Mouse (Mus musculus) B cell, adult 2 months (primary cell): ENCODE data around the gene Mei1.

Experiments used
- DNase-seq, 2 experiments: peaks; one replicate each; pipeline ENCODE4 v3.0.0; 2022

Gene Mei1

DNA sequence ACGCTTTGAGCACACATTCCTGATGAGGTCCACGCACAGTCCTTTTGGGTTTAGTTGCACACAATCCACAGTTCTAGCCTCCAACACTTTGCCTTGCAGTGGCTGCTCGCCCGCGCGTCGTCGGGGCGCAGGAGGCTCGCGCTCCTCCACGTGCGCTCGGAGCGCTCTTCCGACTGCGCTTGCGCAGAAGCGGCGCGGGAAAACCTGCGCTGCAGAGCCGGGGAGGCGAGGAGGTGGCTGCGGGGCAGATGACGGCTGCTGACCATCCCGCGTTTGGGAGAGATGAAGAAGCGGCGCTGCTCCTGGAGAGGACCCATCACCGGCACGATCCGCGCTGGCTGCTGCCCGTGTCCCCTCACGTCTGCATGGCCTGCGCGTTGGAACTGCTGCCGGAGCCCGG, at the start of gene Mei1:
TSS of gene Mei1 (plus strand) at position 99 of the 400 bp plus-strand sequence.
- no peak for DNase-seq

- DNase-seq: no peak
Measured at GRCm38 (mm10) chr15:82022535-82023088, 47.2 kb upstream of the Mei1 start.

- no peak for DNase-seq
Measured at GRCm38 (mm10) chr15:82023965-82024635, 45.7 kb upstream of the Mei1 start.

DNA sequence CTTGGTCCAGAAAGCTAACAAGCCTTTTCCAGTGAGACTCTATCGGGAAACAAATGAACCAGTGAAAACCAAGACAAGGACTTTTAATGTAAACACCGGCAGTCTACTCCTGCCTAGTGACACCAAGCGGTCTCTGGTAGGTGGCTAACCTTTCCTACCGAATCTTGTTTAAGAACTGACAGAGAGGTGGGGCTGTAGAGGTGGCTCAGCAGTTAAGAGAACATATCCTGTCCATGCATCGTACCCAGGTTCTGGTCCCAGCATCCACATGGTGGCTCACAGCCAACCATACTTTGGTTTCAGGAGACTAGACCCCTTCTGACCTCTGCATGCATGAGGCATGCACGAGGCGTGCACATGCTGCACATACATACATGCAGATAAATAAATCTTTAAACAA, 42.5 kb upstream of the Mei1 start:
- no peak for DNase-seq

DNA sequence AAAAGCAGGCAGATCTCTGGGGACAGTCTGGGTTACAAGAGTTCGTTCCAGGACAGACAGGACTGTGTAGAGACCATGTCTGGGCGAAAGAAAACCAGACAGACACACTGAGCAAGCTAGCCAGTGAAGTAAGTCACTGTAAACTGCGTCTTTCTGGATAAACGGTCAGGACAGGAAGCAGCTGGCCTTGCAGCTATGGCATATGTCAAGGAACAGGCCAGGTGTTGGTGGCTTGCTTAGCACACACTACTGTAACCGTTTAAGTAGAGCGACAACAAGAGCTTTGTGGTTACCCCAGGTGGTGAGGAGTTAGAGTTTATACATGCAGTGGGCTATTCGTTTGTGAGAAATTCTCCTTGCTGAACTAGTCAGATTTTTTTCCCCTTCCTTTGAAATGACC, 42.1 kb upstream of the Mei1 start:
- peak in 1 of 2 experiments; percentile 17 for DNase-seq

- no peak for DNase-seq
Measured at GRCm38 (mm10) chr15:82032386-82032785, 37.4 kb upstream of the Mei1 start.

GRCm38 (mm10) chr15:82033762-82034161, 36.0 kb upstream of the Mei1 start, which contains the start of gene Desi1:
TSS of gene Desi1 (minus strand) at chr15:82033862.
- DNase-seq: no peak

- DNase-seq: peak; percentile 65 to 70
Measured at GRCm38 (mm10) chr15:82035904-82036689, 33.7 kb upstream of the Mei1 start.

DNA sequence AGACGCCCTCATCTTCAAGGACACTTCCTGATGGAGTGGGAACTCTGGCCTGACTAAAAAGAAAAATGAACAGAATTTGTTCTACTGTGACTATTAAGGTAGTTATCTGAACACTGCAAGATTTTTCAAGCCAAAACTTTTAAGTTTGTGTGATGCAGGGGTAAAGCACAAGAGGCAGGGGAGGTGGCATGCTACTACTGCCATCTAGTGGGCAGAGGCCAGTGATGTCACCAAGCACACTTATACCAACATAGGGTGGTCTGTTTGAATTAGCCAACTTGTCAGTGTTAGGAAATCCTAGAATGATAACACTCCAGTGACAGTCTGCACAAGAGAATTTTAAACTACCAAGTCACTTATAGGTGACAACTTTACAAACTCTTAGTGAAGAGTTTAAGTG, 29.1 kb upstream of the Mei1 start:
- DNase-seq: peak; percentile 69 to 72

DNA sequence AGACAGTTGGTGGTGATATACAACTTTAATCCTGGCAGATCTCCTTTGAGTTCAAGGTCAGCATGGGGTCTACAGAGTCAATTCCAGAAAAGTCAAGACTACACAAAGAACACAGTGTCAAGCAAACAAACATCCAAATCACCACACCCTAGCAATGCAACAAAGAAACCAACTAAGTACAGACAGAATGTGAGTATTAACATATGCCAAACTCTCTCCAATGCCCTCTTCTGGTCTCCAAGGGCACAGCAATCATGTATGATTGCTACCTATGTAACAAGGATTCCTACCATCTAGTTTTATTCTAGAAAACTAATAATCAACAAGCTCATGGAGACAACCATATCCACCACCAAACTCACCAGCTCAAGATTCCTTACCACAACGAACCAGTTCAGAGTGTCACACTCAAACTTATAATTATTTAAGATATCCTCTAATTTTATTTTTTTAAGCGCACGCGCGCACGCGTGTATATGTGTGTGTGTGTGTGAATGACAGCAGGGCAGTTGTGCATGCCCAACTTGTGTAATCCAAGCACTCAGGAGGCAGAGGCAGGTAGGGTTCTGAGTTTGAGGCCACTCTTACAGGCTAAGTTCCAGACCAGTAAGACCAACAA, 25.5 kb upstream of the Mei1 start:
- DNase-seq: peak; percentile 41 to 54

- no peak for DNase-seq
Measured at GRCm38 (mm10) chr15:82046246-82046891, 23.4 kb upstream of the Mei1 start.

- DNase-seq: peak; percentile 95
Measured at GRCm38 (mm10) chr15:82047080-82047883, 22.5 kb upstream of the Mei1 start, which contains the start of gene Snu13. TSS of gene Snu13 (minus strand) at chr15:82047598.

- no peak for DNase-seq
Measured at GRCm38 (mm10) chr15:82052544-82052943, 17.3 kb upstream of the Mei1 start.

- no peak for DNase-seq
Measured at GRCm38 (mm10) chr15:82058719-82059201, 11.0 kb upstream of the Mei1 start, which contains the start of gene 4930407I10Rik. TSS of gene 4930407I10Rik (plus strand) at chr15:82059151.

GRCm38 (mm10) chr15:82063909-82064308, 5.9 kb upstream of the Mei1 start:
- DNase-seq: no peak

GRCm38 (mm10) chr15:82065511-82065910, 4.3 kb upstream of the Mei1 start:
- peak; percentile 74 for DNase-seq

GRCm38 (mm10) chr15:82071816-82072469, 2.1 kb downstream of the Mei1 start:
- DNase-seq: no peak

DNA sequence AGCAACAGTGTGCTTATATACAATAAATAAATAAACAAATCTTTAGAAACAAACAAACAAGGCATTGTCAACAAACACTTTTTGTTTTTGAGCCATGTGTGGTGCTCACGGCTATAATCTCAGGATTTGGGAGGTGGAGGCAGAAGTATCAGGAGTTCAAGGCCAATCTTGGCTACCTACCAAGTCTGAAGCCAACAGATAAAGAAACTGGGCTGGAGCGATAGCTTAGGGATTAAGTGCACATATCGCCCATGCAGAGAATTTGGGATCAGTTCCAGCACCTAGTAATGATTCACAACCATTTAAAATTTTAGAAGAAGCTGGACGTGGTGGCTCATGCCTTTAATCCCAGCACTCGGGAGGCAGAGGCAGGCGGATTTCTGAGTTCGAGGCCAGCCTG, 3.7 kb downstream of the Mei1 start:
- no peak for DNase-seq

DNA sequence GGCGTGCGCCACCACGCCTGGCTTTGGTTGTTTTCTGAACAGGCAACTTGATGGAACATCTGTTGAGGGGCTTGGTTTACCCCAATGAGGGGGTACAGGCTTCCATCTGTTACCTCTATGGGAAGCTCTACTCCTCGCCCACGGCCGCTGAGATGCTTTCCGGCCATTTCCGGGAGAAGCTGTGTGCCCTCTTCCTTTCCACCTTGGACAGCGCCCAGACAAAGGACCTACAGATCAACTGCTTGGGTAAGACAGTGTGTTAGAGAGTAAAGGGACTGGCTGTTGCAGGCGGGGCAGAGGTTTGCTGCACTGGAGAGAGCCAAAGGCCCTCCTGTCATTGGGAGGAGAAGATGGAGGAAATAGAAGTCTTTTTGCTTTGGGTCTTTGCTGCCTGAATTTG, 10.1 kb downstream of the Mei1 start:
- DNase-seq: no peak

- peak; percentile 46 to 59 for DNase-seq
Measured at GRCm38 (mm10) chr15:82081161-82081560, 11.4 kb downstream of the Mei1 start.

DNA sequence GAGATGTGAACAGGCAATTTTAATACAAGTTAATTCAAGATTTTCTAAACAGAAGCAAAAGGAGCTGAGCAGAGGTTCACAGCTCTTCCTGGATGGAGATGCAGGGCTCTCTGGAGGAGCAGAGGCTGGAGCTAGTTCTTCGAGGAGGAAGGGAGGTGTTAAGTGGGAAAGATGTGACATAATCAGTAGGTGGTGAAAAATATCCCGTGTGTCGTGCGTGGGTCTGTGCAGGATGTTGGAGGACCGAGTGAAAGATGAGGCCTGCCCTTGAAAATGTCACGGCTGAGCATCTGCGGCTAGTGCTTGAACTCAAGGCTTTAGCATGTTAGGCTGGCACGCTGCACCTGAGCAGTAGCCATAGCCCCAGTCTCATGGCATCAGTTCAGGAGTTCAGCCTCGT, 15.8 kb downstream of the Mei1 start:
- no peak for DNase-seq
